Mouse (Mus musculus): ENCODE measurements around the gene N4bp1.

N4bp1 gene

GRCm38 (mm10) chr8:86884489-86885463, at the start of gene N4bp1:
TSS of gene N4bp1 (minus strand) at chr8:86885258.
- peak; percentile 85 to 88 for DNase-seq

DNA sequence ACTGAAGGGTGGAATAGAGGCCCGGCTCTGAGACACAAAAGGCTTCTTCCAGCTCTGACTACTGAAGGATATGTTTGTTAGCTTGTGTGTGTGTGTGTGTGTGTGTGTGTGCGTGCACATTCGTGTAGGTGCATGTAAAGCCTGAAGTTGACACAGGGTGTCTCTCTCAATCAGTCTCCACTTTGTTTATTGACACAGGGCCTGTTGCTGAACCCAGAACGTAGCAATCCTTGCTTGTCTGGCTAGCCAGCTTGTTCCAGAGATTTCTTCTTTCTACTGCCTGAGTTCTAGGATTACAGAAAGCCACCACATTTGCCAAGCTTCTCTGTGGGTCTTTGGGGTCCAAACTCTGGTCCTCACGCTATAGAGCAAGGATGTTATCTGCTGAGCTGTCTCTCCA, 49.8 kb upstream of the N4bp1 start:
- no peak for DNase-seq

- DNase-seq = no peak
These were observed 49.3 kb upstream of the N4bp1 start for GRCm38 (mm10) chr8:86934393-86934792.

DNA sequence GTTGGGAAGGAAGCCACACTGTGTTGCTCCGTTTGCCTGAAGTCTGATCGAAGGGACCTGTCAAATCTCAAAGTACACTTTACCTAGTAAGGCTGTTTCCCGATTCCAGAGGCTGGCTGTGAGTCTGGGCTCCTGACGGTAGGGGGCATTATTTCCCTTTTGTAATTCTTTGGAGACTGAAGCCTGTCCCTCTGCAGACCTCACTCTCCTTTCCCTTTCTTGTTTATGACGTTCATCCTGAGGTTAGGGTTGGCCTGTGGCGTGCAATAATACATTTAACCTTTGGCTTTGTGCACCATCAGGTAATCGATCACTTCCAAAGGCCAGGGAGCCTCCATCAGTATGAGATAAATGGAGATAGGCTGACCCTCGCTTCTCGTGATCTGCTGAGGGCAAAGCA, 48.8 kb upstream of the N4bp1 start:
- peak in 1 of 2 experiments; percentile 5 for DNase-seq

DNA sequence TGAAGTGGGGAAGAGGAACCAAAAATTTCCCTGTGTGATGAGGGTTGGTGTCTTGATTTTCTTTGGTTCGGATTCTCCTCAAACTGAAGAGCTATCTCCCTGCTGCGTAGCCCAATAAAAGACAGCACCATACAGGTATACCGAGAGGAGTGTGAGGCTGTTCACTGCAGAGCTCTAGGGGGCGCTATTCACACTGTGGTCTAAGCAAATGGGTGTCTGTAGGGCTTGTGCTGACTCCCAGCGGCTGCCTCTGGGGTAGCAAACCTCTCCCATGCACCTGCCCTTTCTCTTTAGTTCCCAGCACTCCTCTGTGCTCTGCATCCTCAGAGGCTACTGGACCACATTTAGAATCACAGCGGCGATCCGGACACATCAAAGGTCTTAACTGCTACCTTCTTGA, 41.2 kb upstream of the N4bp1 start:
- DNase-seq = no peak

DNA sequence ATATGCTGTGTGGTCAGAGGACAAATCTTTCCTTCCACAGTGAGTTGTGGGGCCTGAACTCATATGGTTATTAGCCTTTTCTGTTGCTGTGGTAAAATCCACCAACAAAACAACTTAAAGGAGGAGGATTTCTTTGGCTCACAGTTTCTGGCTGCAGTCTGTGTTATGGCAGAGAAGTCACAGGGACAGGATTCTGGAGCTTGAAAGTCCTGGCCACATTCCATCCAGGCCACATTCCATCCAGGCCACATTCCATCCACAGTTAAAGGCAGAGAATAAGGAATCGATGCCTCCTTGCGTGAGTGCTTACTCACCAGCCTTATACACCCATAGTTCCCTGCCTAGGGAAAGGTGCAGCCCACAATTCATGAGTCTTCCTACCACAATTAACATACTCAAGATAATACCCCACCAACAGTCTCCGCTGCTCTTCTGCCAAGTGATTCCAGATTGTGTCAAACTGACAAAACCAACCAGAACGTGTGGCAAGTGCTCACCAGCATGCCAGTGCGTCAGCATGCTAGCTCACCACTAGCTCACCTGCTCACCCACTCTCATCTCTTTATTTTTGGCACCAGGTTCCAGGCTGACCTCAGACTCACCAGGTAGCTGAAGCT, 38.3 kb upstream of the N4bp1 start:
- no peak for DNase-seq

GRCm38 (mm10) chr8:86922673-86923072, 37.6 kb upstream of the N4bp1 start:
- DNase-seq = no peak

GRCm38 (mm10) chr8:86922141-86922540, 37.1 kb upstream of the N4bp1 start:
- DNase-seq = no peak

DNA sequence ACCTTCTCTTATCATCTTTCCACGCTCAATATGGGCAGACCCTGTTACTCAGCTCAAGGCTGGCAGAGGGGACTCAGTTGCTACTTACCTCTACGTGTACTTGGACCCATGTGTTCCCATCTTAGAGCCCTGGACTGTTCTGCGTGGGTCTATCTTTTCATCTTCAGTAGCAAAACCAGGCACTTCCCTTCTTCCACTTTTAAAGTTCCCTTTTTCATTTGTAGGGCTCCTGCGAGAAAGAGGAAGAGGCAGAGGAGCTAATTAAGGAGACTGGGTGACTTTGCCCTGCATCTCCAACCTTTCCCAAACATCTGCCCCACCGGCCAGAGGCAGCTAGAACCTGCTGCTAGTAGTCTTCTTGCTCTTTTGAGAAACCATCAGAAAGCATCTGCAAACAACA, 35.9 kb upstream of the N4bp1 start:
- DNase-seq = no peak

DNA sequence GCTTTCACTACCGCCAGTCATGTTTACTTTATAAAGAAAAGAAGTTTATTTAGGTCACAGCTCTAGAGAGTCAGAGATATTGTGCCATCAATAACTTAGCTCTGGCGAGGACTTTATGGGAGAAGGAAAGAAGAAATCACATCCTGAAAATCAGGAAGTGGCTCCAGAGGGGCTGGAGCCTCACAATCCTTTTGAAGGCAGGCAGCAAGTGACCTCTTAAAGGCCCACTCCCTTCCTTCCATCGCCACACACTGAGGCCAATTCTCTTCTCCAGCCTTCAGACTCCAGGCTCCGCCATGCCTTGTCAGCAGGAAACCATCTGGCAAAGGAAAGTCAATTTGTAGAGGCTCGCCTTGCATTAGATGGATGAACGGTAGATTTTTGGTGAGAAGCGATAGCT, 35.4 kb upstream of the N4bp1 start:
- DNase-seq = no peak

DNA sequence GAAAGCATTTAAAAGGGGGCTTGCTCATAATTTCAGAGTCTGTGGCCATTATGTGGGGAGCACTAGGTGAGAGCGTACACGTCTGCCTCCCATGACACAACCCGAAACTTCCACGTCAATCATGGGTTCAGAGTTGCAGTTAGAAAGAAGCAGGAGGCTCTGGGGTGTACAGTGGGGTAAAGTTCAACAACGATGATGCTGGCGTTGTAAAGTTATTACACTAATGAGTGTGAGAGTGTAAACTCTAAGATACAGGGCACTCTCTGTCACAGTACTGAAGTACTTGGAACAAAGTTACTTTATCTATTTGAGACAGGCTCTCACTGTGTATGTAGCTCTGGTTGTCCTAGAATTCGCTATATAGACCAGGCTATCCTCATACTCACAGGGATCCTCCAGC, 35.0 kb upstream of the N4bp1 start:
- no peak for DNase-seq

DNA sequence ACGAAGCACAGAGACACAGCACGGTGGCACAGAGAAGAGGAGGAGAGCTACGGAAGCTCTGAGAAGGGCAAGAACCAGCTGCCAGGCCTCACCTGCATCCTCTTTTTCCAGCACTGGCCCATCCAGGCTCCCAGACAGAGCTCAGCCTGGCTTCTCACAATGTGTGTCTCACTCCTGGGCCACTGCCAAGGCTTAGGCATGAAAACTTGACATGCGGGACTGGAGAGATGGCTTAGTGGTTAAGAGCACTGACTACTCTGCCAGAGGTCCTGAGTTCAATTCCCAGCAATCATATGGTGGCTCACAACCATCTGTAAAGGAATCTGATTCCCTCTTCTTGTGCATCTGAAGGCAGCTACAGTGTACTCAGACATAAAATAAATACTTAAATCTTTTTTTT, 34.2 kb upstream of the N4bp1 start:
- DNase-seq = no peak

DNA sequence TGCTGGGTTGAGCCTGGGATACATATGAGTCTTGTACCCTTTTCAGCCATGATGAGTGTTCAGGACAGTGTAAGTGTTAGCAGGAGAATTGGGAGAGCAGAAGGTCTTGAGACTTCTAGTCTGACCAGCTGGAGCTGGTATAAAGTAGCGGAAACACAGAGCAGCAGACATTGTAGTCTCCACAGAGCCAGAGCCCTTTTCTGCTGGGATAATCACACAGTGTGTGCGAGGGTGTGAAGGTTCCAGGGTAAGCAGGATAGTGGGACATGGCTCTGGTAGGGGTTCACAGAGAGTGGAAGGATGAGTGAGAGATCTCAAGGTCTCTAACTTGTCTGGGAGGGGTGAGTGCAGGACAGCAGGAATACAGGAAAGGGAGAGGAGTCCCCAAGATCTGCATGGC, 33.0 kb upstream of the N4bp1 start:
- no peak for DNase-seq

GRCm38 (mm10) chr8:86917689-86918088, 32.6 kb upstream of the N4bp1 start:
- no peak for DNase-seq

- DNase-seq = no peak
These were observed 31.3 kb upstream of the N4bp1 start for GRCm38 (mm10) chr8:86916369-86916768.

DNA sequence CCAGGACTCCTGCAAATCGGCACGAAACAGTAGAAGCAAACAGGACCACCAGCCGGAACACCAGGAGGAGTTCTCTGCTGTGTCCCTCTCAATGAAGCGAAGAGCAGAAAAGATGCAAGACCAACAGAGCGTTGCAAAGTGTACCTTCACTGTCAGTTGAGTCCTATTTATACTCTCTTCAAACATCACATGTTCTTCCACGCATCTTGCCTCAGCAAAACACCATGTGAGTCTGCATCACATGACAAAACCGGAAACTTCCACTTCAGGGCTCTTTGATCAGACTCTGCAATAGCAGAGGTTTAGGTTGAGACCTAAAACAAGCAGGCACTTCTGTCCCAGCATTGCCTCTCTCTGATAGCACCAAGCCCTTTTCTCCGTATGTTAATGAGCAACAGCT, 26.1 kb upstream of the N4bp1 start:
- no peak for DNase-seq

DNA sequence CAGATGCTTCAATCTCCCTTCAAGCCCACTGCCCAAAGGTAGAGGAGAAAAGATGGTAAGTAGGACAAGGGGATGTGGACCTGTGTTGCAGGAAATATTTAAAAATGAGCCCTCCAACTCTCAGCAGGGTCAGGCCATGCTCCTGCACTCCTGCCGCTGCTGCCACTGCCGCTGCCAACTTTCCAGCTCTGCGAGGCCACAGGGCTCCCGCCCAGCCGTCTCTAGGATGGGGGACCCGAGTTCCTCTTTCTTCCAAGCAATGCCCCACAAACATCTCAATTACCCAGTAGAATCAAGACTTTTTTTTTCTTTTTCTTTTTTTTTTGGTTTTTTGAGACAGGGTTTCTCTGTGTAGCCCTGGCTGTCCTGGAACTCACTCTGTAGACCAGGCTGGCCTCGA, 25.2 kb upstream of the N4bp1 start:
- DNase-seq = no peak

GRCm38 (mm10) chr8:86908536-86908935, 23.5 kb upstream of the N4bp1 start:
- peak; percentile 37 to 70 for DNase-seq

DNA sequence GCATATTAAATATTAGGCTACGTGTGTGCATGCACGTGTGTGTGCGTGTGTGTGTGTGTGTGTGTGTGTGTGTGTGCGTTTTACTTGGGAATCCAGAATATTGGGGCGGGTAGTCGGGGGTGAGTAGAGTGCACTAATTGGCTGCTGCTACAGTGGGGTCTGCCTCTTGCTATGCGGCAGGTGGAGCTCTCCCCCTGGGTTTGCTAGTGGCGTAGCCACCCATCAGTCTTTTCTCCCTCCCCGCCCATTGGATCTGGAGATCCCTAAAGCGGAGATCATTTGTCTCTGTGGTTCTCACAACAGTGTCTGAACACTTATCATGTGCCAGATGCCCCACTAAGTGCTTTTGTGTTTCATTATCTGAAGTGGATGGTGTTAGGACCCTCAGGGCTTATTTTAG, 19.9 kb upstream of the N4bp1 start:
- no peak for DNase-seq

DNA sequence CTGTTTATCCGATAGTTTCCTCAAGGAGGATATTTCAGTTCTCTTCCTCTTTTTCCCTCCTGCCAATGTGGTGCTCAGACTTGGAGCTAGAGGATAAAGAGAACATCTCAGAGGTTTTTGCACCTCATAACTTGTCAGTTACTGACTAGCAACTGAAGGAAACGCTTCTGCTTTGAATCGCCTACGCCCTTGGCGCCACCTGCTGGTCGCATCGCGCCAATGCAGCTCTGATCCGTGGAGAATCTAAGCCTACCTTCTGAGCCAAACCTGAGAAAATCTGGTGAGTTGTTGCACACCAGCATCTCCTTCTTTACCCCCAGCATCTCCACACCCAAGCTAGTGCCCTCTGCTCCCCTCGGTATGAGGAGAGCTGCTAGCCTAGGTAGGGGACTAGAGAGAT, 18.0 kb upstream of the N4bp1 start:
- DNase-seq = peak; percentile 57 to 88

GRCm38 (mm10) chr8:86902656-86903055, 17.6 kb upstream of the N4bp1 start:
- no peak for DNase-seq

DNA sequence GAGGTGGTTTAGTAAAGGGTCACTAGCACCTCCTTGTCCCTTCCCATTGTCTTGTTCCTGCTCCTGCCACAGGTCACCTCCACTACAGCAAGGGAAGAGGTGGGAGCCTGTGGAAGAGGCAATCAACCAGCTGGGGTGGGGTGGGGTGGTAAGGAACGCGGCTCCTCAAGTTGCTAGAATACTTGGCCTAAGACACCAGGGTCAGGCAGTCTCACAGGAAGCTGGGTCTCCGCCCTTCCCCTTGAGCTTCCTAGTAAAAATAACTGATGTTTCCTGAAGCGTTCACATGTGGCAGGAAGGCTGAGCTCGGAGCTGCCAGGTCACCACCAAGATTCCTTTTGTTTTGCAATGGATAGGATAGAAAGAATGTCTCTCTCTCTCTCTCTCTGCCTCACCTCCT, 16.9 kb upstream of the N4bp1 start:
- no peak for DNase-seq

- no peak for DNase-seq
These were observed 12.8 kb upstream of the N4bp1 start for GRCm38 (mm10) chr8:86897726-86898419.

- DNase-seq = no peak
These were observed 10.3 kb upstream of the N4bp1 start for GRCm38 (mm10) chr8:86895390-86895789.
